Mouse (Mus musculus): ENCODE measurements at regions not wholly inside any gene's neighbourhood (a gene's known extent, or its start where the extent isn't known, plus 50 kb on each side); places are given as distances from the start of the nearest gene placed in this dataset.

DNA sequence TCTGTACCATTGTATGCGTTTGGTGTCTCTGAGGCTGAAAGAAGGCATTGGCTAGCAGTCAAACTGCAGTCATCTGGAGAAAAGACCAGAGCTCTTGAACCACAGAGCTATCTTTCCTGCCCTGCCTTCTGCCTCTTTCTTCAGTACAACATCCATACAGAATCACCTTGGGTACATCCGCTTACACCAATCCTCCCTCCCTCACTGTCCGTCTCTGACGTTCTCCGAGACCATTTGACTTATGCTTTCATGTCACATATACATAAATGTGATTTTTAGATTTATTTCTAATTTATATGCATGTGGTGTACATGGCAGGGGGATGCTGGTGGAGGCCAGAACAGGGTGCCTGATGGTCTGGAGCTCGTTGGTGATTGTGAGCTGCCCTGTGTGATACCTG lies 57.7 kb upstream of the Ube2e1 start:
- H3K4me2 ChIP-seq (replicated peaks): no peak overlapping the region
- H3K27ac ChIP-seq: no peak overlapping the region
- no peak for ATAC-seq (ENCODE audit: low FRiP score)
- no peak overlapping the region for H3K9ac ChIP-seq
- no peaks in the 10 kb centered on the region for H3K4me1 ChIP-seq
- no peaks in the 10 kb centered on the region for H3K36me3 ChIP-seq
- no peaks in the 10 kb centered on the region for H3K9me3 ChIP-seq (replicated peaks)
- no peaks in the 10 kb centered on the region for H3K27me3 ChIP-seq
- H3K4me3 ChIP-seq: no peak overlapping the region
- 92% methylated on average over 6 of the region's 6 CpGs for WGBS

DNA sequence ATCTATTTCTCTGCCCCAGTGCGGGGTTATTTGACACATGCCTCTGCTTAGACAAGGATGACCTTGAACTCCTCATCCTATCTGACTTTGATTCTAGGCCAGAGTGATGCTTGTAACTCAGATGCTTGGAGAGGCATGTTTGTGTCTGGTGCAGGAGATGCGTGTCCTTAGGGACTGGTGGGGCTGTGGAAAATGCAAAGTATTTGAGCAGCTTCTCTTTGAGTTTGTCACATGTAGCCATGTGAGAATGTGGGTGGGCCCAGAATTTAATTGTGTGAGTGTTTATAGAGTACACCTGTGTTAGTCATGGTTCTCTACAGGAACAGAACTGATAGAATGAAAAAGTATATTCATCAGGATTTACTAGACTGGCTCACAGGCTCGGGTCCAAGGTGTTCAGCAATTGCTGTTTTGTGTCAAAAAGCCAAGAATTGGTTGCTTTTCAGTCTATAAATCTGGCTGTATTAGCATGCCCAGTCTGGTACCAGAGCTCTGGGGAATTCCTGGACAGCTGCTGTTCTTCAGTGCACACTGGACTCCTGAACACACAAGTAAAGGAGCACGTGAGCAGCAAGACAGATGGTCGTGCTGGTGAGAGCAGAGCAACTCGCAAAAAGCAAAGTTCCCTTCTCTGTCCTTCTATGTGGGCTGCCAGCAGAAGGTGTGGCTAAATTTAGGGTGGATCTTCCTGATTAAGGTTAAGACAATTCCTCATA lies 54.5 kb upstream of the Ube2e1 start:
- Histone ChIP-seq H3K27me3 (no peaks in the 10 kb centered on the region), H3K4me1 (no peaks in the 10 kb centered on the region), H3K36me3 (no peaks in the 10 kb centered on the region), H3K4me2 (replicated peaks) (no peak overlapping the region), H3K9me3 (replicated peaks) (no peaks in the 10 kb centered on the region), H3K4me3 (no peak overlapping the region), H3K9ac (no peak overlapping the region), H3K27ac (no peak overlapping the region)
- 80% methylated on average over 6 of the region's 6 CpGs for WGBS
- 0 out of 2 replicates have a peak, but pooled peaks have one; percentile 46 for ATAC-seq (ENCODE audit: low FRiP score)
